Mouse (Mus musculus) adrenal gland, adult 2 months (tissue): ENCODE data around the gene Zdhhc7. TPM values are rescaled to one million over a fixed set of nuclear protein-coding genes. Genes with fewer than 3 reads are reported as not detected.
A peak's percentile ranks its signal among the peaks of the same experiment; 100 is the strongest.

Experiments used
- DNase-seq: peaks from one replicate; pipeline ENCODE4 v3.0.0; 2021
- long read RNA-seq: library from polyadenylated mRNA; stranded (forward); transcript quantifications from one replicate; pipeline ENCODE4 v2.0.0, GENCODE M21; 2021
- polyA plus RNA-seq: library from polyadenylated mRNA; depleted of rRNA; stranded (reverse); fragments of >200 nt; gene quantifications from 2 replicates; pipeline ENCODE4 v1.2.3, GENCODE M21; 2012; rRNA removed
- total RNA-seq, 2 experiments: library from RNA; stranded (reverse); gene quantifications; 2 replicates each; pipeline ENCODE4 v1.2.3; 2021

The Zdhhc7 gene
- total RNA-seq (10 to 100 TPM; 41.2 to 55.9 TPM), polyA plus RNA-seq (104 and 124 TPM in 2 replicates)
- long read RNA-seq, transcript Zdhhc7-201 (8 exons, 3,069 nt): major isoform, 45 of 57 reads
- long read RNA-seq, partial matches to known transcripts: 6 of 57 reads
- long read RNA-seq, other reads (novel, unspliced or antisense): 6 of 57 reads

DNA sequence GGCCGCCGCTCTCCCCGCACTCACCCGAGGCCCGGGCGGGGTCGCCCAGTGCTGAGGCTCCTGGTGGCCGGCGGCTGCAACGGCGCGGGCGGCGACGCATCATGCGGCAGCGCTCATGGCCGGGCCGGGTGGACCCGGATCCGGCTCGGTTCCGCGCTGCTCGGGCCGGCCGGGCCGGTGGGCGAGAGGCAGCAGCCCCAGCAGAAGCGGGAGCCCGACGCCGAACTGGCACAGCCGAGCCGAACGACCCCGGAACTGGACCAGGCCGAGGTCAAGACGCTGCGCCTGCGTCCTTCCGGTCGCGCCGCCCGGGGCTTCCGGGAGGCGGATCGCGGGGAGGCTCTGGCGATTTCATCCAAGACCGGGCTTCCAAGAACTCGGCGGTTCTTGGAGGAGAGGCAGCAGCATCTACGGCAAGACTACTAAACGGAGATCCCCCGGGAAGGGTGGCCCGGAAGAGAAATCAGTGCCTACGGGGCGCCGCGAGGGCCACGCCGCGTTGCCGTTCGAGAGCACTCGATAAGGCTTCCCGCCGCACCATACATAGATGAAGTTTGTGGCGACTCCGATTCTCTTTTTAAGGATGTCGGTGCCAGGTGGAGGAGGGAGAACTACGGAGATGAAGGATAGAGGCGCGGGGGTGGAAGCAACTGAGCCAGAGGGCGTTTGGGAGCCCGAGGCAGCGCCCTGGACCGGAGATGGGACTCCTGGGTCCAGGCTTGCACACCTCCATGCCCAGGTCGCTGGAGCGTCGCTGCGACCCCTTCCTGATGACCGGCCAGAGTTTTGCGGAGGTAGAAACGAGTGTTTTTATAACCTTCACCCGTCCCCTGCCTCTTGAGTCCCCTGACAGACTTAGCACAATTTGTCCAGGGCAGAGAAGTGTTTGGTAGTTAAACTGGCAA lies at the start of gene Zdhhc7:
Zdhhc7 (minus strand) TSS at position 415 of the 905 bp plus-strand sequence.
- peak; percentile 92 for DNase-seq

DNA sequence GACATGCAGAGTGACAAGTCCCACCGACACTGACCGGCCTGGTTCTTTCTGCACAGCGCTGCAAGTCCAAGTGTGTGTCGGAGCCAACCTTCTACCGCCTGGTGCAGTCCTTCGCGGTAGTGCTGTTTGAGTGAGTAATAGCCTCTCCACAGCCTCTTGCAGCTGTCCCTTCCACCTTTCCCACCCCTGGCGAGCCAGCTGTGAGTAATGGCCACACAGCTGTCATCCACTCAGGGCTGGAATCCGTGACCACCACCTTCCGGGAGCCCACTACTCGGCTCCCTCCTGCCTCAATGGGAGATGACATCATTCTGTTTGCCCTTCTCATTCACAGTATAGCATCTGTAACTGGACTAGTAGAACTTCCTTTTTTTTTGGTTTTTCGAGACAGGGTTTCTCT lies 48.7 kb upstream of the Zdhhc7 start:
- DNase-seq: no peak

DNA sequence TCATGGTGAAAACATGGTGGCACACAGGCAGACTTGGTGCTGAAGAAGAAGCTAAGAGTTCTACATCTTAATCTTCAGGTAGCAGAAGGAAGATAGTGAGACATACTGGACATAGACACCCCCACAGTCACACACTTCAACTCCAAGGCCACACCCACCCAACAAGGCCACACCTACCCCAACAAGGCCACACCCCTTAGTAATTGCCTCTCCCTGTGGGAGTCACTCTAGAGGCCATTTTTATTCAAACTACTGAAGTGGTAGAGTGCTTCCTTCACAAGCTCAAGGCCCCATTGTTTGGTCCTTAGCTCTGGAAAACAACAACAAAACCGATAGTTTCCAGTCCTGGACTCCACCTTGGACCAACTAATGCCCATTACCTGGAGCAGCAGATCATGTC lies 44.8 kb upstream of the Zdhhc7 start:
- no peak for DNase-seq

DNA sequence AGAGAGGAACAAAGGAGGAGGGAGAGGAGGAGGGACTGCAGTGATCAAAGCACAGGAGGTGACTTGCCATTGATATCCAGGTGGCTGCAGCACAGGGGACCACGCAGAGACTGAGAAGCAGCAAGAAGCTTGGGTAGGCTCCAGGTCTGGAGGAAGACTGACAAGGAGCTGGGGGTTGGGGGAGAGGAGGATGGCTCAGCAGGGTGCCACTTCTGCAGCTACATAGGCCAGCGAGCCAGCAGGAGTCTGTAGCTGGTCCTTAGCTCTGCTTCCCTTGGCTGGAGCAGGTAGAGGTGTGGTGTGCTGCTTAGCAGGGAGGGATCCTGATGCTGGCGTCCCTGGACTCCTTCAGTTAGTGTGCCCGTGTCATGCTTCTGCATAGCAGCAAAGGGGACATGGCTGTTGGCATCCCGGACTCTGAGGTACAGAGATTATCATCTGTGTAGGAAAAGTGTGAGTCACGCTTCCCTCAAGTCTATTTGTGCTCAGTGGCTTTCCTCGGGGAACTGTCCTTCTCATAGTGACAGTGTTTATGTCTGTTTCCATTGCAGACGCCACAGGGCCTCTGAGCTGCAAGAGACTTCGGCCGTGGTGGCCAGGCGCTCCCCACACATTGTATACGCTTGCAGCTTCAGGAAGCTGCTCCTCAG lies 43.5 kb upstream of the Zdhhc7 start:
- DNase-seq: peak; percentile 73

DNA sequence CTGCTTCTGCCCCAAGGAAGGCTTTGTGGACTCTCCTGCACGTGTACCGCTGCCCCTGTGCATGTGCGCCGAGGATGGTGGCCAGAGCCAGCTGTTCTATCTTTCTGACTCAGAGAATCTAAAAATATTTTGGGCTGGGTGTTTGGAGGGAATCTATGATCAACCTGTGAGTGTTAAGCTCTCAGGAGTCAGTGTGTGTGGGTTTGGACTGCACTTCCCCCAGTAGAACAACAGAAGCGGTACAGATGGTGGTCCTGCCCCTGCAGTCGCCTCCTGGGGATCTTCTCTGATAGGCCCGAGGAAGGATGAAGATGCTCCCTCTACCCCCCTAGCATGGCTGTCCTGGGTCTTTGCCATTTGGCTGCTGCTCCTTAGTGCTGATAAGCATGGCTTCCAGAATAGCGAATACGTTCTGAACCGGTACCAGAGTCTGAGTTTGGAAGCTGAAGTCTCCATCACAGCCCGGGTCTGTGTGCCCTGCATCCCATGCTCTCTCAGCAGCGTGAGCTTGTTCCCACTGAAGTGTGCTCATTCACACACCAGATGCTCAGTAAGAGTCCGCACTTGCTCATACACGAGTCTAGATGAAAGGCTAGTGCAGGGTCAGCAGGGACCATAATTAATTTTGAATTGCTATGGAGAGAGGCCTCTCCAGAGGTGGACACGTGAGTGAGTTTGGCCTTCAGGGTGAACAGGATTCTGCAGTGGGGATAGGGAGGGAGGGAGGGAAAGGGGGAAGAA lies 42.8 kb upstream of the Zdhhc7 start:
- peak; percentile 89 for DNase-seq

DNA sequence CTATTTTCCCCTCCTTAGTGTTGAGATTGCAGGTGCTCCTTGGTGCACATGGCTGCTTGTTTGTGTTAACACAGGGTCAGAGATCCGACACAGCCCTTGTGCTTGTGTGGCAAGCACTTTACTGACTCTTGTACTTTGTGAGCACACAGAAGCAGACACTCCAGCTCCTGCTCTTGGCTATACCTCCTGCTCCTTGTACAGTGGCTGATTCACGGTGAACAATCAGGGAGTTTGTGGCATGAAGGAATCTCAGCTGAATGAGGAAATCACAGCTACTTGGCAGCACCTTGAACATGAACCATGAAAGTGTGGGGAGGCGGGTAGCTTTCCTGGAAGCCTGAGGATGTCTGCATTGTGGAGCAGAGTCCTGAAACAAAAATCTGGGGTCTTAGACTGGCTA lies 39.5 kb upstream of the Zdhhc7 start:
- no peak for DNase-seq

DNA sequence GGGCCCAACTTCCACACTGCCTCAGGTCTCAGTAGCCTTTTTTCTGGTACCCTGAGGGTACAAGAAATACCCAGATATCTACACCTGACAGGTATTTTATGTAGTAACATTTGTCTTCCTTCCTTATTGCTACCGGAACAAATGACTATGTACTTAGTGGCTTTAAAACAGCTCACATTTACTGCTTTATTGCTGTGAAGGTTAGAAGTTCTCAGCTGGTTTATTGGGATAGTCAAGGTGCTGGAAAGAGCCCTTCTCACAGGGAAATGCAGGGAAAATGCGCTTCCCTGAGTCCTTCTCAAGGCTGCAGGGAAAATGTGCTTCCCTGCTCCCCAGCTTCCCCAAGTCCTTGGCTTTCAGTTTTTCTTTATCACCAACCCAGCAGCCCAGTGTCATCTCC lies 37.7 kb upstream of the Zdhhc7 start:
- no peak for DNase-seq

DNA sequence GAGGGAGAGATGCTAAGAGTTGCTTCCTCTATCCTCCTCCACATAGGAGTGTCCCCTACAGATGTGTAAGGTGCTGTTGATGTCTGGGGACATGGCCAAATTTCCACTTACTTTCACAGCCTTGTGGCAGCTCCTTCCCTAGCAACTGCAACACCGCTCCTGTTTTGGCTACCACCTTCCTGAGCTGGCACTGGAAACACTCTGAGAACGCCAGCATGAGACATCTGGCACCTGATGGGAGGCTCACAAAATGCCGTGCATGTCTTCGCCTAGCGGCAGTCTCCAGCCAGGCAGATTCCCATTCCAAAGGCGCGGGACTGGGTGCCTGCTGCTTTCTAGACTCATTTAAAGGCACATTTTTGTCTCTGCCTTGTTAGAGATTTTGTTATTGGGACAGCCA lies 35.3 kb upstream of the Zdhhc7 start:
- no peak for DNase-seq

DNA sequence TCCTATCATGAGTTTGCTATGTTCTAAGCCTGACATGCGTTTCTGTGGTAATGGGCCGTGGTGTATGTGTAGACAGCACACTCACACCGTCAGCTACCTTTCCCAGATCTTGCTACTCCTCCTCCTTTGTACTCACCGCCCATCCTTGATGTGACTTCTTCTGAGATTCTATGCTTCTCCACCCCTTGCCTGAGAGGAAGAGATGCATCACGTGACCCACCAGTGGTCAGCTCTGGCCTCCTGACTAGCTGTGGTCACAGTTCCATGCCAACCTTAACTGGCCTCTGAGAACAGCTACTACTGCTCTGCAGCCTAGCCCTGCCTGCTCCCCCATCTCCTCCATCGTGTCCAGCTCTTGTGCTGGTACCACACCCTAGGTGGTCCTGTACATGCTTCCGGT lies 34.4 kb upstream of the Zdhhc7 start:
- no peak for DNase-seq

DNA sequence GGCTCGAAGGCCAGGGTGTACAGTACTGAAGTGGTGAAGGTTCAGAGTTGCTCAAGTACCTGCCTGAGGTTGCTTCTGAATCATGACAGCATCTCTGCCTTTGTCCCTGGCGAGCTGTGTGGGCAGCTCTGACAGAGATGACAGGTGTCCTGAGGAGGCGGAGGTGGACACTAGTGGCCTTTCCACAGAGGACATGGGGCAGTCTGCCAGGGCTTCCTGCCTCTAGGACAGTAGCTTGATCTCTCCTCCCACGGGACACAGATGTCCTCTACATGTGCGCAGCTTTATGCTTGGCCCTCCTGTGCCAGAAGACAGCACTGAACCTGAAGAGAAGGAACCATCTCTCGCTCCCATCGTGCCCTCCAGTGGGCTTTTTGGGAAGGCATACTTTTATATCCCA lies 31.9 kb upstream of the Zdhhc7 start:
- DNase-seq: peak; percentile 63

DNA sequence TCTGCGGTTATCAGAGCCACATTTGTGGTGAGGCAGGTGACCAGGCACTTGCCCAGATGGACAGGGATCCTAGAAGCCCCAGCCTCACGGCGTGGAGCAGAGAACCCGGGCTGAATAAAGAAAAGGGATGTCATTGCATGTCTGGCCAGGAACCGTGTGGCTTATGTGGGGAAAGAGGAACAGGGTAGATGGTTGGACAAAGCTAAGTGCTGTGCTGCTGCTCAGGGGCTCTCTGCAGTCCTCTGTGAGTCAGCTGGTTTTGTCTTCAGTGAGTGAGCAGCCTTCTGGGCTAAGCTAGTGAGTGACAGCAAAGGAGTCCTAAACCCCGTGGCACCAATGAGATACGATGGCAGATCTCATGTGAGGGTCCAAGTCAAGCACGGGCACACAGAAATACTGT lies 29.9 kb upstream of the Zdhhc7 start:
- no peak for DNase-seq

DNA sequence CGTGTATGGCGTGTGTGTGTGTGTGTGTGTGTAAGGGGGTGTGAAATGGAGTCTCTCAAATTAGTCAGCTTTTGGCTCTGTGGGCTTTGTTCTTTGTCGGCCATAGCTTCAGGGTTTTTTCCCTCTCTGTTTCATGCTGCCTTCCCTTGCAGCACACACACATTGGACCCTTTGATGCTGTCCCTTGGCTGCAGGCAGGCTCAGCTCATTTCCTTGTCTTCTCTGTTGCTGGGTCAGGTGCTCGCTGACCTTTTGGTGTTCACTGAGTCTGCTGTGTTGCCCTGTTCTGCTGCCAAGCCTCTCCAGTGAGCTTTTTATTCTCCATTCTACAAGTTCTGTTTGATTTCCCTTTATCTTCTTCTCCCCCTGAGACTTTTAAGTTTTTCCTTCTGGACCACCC lies 28.3 kb upstream of the Zdhhc7 start:
- no peak for DNase-seq

DNA sequence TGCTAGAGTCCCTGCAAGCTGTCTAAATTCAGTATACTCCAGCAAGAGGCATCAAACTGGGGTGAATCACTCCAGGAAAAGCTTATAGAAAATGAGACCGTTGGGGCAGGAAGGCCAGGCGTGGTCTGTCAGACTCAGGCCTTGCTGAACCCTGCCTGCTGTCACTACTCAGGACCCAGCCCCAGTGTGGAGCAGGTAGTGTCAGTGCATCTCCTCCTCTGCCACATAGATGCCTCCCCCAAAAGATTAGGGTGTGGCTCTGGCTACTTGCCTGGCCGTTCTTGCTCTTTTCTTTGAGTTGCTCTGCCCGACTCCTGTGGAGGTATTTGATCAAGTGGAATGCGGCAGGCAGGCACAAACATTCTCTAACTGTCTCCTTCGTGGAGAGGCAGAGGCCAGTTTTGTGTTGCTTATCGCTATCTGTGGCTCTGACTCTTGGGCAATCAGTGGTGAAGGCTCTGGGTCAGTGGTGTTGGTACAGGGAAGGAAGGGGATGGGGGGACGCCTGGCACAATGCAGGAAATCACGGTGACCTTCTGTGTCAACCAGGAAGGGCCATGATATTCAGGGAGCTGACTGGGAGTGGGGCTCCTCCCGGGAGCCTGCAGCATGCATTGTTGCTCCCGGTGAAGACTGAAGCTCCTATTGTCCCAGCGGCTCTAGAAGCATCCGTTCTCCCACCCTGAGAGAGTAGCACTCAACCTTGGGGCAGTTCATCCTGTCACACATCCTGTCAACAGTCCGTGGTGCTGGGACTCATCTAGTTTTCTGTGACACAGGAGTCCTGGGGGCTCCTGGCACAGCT lies 25.3 kb upstream of the Zdhhc7 start:
- peak; percentile 70 for DNase-seq

DNA sequence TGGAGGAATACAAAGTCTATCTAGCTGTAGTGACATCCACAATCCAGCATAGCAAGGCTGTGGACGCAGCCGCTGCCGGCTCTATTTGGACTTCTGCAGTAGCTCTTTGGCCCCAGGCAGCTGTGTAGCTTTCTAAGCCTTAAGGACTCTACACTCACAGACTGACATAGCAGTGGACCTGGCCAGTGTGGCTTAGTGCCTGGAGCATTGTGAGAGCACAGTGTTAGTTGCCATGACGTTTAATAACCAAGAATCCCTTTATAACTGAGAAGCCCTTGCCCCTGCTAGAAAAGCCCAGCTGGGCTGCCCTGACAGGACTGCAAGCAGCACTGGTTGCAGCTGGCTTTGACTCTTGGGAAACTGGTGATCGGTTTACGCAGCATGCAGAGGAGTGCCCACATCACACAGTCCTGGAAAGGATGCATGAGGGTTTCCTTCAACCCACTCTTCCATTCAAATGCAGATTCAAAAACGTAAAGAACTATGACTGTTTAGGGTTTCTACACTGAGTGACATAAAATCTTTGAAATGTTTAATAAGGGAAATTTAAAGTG lies 23.6 kb upstream of the Zdhhc7 start:
- no peak for DNase-seq

DNA sequence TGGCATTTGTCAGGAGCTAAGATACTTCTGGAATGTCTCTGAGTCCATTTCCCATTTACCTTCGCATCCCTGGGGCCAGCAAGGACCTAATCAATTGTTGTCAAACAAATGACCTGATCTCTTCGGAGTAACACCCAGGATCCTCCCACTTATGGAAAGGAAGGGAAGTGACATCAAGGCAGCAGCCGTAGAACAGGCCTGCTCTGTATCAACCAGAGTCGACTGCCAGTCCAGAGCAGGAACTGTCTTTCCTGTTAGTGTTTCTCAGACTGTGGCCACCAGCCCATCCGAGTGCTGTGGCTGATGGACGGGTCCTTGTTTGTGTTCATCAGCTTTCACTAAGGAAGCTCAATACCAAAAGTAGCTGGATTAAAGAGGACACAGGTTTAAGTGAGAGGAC lies 23.0 kb upstream of the Zdhhc7 start:
- no peak for DNase-seq

DNA sequence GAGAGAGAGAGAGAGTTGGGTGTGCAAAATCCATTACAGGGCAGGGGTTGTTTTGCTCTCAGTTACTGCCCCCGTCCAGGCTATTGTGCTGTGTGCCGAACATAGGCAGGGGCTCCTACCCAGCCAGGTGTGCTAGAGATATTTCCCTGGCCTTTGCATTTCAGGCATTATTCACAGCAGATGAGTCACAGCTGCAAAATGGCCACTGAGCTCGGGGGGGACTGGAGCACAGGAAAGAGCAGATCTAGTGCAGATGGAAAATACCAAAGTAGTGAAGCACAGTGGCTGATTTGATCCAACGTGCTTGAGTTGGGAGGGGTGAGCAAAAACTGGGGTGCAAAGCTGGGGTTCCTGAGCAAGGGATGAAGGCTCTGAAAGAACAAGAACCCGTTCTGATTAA lies 19.7 kb upstream of the Zdhhc7 start:
- peak; percentile 80 for DNase-seq

DNA sequence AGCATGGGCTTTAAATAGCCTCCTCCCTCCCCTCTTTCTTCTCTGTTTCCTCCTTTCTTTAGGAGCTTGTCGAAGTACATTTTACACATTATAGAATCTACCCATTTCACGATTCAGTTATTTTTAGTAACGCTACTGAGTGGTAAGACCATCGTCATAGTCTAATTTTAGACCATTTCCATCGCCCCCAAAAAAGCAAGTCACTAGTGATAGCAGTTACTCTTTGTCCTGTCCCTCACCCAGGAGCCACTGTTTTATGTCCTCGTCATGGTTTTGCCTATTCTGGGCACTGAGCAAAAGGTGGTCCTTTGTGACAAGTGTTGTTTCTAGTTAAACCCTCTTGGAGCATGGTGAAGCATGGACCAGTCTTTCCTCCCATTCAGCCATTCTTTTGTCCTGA lies 18.6 kb upstream of the Zdhhc7 start:
- DNase-seq: no peak

DNA sequence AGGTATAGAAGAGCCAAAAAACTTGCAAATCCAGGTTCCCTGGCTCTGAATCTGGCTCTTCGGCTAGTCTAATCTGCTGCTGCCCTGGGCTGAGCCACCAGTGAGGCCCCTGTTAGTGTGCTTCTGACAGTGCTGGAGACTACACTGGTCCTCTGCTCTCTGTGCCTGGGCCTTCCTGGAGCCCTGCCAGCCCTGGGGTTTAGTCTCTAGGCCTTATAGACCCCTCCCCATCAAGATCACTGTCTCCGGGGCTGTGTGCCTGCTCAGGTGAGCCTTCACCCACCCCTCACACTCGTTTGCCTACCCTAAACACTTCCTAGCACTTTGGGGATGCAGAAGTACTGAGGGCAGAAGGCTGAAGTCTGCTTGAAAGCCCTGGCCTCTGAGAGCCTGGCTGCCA lies 18.1 kb upstream of the Zdhhc7 start:
- no peak for DNase-seq

DNA sequence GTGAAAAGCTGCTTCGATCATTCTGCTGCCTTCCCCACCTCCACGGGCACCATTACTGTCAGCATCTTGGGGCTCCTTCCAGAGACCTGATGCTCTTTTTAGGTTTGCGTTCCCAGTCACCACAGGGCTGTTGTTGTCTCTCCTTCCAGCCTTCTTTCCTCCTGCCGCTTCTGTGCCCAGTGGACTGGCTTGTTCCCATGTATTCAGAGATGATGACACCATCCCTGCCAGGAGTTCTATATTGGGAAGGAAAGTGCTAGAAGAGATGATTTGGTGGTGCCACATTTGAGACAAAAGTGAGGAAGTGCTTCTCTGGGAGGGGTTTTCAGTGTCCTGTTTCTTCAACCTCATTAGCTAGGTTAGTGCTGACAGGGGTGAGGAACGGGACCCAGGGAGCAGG lies 17.6 kb upstream of the Zdhhc7 start:
- no peak for DNase-seq

DNA sequence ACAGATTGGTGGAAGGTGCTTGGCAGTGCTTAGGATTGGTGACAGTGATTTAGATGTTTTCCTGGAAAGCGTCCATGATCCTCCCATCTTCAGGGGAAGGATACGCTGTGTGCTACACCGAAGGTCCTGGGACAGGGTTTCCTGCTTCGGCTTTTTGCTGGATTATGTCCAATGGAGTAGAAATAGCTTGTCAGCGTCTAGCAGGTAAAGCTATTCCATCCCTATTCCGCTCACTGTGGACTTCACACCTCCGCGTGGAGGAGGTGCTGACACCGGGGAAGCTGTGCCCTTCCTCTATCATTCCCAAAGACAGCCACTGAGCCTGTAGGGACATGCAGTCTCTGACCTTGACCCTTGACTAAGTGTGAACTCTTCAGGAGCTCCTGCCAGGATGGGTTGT lies 16.9 kb upstream of the Zdhhc7 start:
- peak; percentile 79 for DNase-seq

DNA sequence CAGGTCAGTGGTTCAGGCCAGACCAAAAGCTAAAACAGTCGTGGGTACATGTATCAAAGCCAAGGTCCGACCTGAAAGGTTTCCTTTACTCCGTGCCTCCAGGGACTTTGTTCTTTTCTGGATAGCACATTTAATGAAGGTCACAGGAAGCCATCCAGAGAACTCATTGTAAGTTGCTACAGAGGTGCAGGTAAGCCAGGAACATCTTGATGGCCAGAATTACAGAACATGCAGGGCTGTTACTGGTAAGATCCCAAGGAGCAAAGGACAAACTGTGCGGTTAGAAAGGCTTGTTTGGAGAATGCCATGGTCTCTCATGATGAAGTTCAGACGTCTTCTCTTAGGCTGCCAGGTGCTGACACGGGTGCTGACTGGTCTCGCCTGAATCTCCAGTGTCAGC lies 15.3 kb upstream of the Zdhhc7 start:
- no peak for DNase-seq
